Mouse (Mus musculus): ENCODE results near the gene Snx20. TPM values are rescaled to one million over a fixed set of nuclear protein-coding genes. Genes with fewer than 3 reads are reported as not detected.

Gene Snx20
- total RNA-seq (2022) = 1 to 10 TPM in 1 of 4 experiments, under 1 TPM in 3; 0.63 to 1.6 (median 0.77) TPM

DNA sequence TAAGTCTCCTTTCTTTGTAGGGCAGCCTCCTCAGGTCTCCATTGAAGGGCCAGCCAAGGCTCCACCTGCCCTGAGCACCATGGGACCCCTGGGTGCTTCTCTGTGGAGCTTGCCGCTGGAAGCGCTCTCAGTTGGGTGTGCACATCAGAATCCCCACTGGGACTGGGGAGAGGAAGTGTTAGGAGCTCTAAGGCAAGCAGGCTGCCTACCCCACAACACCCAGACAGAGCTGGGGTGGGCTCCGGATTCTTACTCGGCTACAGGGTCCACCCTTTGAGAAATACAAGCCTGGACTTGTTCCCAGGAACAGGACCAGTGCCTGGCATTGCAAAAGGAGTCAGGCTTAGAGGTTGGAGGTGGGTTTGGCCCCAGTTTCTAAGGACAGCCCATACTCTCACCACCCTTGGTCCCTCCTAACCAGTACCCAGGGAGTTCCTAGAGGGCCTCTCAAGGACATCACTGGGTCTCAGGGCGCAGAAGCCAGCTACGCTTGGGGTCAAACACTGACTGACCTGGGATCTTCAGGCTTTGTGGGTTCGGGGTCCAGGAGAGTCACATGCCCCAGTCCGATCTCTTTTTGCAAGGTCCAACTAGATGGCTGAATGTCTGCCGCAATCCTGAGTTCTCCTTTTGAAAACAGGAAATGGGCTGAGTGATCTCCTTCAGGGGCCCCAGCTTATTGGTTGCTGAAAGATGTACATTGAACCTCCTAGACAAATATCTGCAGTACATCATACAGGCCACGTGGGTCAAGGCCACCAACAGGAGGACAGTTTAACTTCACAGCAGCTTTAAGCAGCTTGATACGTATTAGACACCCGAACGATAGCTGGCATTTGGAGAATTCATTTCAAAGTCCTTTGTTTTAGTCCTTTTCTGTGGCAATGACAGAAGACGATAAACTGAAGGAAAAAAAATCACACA is at the start of gene Snx20:
TSS of gene Snx20 (minus strand) at position 655 of the 924 bp plus-strand sequence.
- peak; percentile 44 for DNase-seq (ENCODE audit: low spot score)

DNA sequence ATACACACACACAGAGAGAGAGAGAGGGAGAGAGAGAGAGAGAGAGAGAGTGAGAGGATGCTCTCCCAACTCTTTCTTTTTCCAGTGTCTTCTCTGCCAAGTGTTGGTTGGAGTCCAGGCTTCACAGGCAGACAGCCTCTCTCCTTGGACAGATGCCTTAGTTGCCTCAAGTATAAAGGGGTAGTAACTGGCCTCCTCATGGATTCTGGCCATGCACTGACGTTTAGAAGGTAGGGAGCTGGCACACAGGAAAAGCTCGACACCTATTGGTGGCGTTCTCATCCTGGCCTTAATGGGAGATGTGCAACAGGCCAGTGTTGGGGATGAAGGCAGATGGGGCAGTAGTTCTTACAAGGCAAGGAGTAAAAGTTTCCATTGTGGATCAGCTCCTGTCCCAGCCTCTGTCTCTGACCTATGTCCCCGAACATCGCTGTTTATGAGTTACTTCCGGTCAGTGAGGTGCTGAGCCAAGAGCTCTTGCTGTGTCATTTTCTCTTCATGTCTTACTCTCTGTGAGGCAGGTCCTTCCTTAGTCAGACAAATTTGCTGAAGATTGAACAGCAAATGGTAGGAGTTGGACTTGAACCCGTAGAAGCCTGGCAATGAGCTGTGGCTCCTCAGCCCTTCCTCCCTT is 47.8 kb upstream of the Snx20 start:
- no peak for DNase-seq (ENCODE audit: low spot score)

DNA sequence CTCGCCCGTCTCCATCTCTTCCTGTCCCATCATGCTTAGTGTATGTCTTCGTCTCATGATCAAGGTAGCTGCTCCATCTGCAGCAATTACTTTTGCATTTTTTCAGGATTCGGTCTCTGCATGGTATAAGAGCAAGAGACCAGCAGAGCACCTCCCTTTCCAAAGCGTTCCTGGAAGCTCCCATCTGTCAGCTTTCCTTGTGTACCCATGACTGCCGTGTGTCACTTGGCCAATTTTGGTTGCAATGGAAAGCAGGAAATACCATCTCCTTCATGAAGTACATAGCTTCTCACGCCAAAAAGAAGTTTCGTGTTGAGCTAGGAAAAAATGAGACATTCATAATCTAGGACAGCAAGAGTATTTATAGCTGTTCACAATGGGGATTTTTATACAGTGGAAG is 45.1 kb upstream of the Snx20 start:
- DNase-seq (ENCODE audit: low spot score) = no peak

GRCm38 (mm10) chr8:88680566-88680965 is 44.6 kb upstream of the Snx20 start:
- no peak for DNase-seq (ENCODE audit: low spot score)

DNA sequence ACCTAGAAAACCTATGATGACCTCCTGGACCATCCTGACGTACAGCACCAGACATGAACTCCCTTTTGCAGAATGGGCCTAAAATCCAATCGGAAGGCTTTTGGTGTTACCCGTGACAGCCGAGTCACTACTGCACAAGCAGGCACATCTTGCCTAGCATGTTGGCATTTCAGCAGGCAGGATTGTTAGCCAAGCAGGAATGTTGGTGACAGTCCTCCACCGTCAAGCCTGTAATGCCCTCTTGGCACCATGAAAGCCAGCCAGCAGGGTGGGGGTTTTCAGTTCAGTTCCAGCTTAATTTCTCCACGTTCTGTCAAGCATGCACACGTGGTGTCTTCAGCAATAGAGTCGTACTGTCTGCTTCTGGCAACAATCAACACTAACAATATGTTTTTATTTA is 41.1 kb upstream of the Snx20 start:
- DNase-seq (ENCODE audit: low spot score) = no peak

DNA sequence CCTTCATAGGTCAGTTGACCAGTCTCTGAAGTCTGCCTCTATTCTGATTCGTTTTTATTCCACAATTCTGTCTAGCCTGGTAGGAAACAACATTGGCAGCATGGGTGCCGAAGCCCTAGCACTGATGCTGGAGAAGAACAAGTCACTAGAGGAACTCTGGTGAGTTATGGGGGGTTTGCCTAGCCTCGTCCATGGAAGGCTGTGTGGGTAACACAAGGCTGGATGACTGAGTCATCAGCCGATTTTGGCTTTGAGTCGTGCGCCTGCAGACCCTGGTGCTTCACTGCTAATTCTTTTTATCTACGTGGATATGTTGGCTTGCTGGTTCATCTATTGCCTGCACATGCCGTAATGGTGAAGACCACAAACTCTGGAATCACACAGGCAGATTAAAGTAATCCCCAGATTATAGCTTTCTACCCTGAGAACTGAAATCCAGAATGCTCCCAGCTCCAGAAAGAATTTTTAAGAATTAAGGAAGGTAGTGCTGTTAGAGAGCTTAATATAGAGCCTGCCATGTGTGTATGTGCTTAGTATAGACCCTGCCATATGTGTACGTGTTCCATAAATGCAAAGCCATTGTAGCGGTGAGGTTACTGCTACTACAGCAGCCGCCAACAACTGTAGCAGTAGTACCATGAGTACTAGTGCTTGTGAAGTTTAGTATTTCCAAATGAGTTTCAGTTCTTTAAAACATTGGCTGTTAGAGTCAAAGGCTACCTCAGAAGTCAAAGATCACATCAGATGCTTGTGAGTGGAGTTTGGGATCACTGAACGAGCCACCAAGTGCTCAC is 39.6 kb upstream of the Snx20 start:
- DNase-seq (ENCODE audit: low spot score) = no peak

- DNase-seq (ENCODE audit: low spot score) = no peak
Measured at GRCm38 (mm10) chr8:88673859-88674258, 37.9 kb upstream of the Snx20 start.

DNA sequence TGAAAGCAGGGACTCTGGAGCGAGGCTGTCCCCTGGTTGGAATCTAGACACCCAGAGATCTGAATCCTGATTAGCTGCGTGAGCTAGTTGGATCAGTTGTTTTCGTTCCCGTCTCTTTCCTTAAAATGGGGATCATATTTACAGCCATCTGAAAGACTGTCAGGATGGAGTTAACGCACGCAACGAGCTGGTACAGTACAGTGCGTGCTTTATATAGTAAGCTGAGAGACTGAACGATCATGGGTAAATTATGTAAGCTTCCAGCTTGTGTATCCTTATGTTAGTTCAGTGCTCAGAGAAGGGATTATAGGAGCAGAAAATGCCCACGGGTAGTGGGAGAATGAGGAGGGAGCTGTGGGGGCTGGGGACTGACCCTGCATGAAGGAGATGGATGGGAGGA is 35.6 kb upstream of the Snx20 start:
- no peak for DNase-seq (ENCODE audit: low spot score)

DNA sequence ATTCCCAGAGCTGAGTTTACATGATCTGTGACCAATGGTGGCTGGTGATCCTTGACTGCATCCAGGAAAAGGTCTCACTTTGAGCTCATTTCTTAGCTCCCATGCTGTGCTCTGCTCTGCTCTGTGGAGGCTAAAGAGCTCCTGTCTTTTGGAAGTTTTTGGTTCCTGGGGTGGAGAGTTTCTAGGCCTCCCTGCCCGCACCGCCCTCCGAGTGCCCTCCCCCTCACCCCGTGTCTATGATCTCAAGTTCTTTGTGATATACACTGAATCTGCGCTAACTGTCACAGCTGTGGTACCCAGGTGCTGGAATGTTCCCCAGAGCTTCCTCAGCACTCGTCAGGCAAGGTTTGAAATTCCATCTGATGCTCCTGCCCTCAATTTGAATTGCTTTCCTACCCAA is 34.9 kb upstream of the Snx20 start:
- DNase-seq (ENCODE audit: low spot score) = no peak

GRCm38 (mm10) chr8:88668400-88669086 is 32.6 kb upstream of the Snx20 start:
- DNase-seq (ENCODE audit: low spot score) = peak; percentile 48

DNA sequence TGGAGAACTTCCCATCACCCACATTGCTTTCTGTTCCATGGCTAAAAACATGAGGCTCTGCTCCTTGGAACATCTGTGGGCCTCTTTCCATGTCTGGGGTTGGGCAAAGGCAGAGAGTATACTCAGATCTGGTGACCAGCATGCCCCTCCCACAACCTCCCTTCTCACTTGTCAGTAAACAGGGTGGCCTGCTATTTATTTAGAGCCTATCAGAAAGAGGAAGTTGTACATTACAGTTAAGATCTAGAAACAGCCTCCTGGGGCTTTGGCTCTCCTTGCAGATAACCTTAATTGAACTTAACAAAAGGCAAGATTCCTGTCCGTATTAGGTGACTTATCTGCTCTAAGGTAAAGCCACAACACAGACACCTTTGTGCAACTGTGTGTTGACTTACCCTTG is 30.5 kb upstream of the Snx20 start:
- DNase-seq (ENCODE audit: low spot score) = peak; percentile 33

- DNase-seq (ENCODE audit: low spot score) = no peak
Measured at GRCm38 (mm10) chr8:88664947-88665346, 29.0 kb upstream of the Snx20 start.

- DNase-seq (ENCODE audit: low spot score) = no peak
Measured at GRCm38 (mm10) chr8:88664121-88664520, 28.2 kb upstream of the Snx20 start.

DNA sequence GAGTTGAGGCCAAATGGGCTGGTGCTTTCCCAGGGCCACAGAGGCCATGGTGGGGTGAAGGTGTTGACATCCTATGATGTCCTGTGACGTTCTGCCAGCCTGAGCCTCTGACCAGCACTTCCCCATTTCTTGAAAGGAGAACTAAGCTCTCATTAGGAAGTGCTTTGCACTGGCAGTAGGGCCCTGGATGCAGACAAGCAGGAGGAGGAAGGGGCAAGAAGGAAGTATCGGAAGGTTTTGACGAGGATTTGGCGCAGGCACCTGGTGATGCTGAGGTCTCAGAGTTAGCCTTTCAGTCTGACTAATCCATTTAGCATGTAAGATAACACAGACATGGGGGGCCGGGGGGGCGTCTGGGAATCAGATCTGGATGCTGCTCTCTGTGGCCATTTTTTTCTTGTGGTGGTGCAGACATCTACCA is 26.5 kb upstream of the Snx20 start:
- peak; percentile 25 for DNase-seq (ENCODE audit: low spot score)

- DNase-seq (ENCODE audit: low spot score) = no peak
Measured at GRCm38 (mm10) chr8:88659873-88660272, 23.9 kb upstream of the Snx20 start.

DNA sequence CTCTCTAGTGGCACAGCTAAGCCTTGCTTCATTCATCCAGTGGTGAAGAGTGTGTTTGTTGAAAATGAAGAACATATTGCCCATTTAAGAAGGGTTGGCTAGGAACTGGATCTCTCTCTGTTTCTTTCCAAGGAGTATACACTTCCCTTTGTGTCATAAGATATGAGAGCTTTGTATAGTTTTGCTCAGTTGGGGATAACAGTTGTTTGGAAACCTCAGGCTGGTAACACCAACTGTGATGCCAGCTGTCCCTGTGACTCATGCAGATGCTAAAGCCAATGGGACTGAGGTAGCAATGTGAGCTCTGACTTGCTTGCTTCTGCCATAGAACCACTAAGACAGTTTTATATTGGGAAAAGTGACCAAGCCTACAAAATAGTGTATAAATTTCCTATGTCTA is 19.4 kb upstream of the Snx20 start:
- no peak for DNase-seq (ENCODE audit: low spot score)

DNA sequence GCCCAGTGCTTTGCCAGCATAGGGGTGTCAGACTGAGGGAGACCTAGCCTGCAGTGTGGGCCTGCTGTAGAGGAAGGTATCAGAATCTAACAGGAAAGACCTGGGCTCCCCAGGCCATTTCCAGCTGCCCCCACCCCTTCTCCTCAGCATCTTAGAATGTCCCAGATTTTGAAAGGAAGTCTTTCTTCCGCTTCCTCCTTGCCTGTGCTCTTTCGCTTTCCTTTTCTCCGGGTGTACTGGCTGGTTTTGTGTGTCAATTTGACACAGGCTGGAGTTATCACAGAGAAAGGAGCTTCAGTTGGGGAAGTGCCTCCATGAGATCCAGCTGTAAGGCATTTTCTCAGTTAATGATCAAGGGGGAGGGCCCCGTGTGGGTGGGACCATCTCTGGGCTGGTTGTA is 15.2 kb upstream of the Snx20 start:
- peak; percentile 51 for DNase-seq (ENCODE audit: low spot score)

DNA sequence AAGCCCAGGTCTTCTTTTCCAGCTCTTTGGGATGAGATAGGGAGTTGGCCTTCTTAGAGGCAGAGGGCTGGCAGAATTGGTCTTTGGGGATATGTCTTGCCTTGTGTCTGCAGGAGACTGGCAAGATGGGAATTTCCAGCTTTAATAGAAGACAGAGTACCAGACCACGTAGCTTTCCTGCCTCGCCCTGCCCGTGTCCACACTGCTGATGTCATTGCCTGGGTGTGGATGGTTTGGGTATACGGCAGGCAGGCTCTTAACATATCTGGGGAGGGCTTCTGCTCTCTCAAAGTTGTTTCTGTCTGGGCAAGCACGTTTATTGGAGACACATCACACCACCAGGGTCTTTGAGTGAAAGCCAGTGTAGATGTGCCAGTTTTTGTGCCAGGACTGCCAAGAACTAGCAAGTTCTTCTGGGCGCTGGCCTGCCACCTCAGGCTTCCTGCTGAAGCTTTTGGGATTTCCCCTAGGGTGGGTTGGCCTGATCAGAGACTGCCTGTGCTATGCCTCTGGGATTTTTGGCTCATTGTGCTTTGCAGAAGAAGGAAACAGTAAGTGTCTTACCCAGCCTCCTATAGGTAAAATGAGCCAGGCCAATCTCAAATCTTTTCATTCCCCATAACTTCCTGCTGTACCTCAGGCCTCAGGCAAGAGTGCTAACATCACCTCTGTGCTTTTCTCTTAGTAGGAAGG is 14.2 kb upstream of the Snx20 start:
- no peak for DNase-seq (ENCODE audit: low spot score)

- no peak for DNase-seq (ENCODE audit: low spot score)
Measured at GRCm38 (mm10) chr8:88648322-88648721, 12.4 kb upstream of the Snx20 start.

DNA sequence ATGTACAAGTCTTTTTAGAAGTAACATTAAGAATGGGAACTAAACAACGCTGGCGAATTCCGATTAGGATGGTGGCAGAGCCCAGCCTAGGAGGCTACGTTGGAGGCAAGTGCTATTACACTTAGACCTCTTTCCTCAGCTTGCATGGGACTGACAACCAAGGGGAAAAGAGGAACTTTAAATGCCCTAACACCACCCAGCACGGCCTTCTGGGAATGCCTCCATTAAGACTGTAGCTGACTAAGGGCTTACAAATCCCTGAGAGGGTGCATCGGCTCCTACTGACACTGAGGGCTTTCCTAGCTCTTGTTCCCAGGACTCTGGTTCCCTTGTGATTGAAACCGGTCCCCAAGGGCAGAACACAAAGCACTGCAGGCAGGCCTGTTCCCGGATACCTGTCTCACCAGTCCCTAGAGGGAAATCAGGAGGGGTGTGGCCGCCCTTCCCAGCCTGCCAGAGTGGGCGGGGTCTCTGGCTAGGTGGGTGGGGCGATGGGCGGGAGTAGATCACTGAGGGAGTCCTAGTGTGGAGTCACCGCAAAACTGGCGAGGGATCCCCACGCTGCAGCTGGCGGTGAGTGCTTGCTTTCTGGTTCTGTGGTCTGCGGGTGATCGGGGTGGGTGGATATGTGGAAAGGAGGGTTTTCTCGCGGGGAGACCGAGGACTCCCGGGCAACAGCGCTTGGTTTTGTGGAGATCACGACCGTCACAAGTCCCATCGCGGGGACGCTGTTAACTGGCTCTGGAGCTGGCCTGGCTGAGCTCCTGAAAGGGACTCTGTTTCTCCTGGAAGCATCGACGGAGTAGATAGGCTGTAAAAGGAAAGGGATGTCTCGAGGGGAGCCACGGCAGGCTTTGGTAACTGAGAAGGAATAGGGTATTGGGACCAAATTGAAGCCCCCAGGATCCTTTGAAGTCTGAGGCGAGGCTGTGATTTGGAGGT is 11.2 kb upstream of the Snx20 start, which contains the start of gene Nod2:
TSS of gene Nod2 (plus strand) at position 479 of the 942 bp plus-strand sequence.
- peak; percentile 93 for DNase-seq (ENCODE audit: low spot score)
